Mouse (Mus musculus) lung, postnatal 25 days (tissue): ENCODE results near the gene Aplnr.

ENCODE experiments used
- DNase-seq: peaks from one replicate; pipeline ENCODE4 v3.0.0; 2022; ENCODE audit warnings: low spot score

The Aplnr gene

DNA sequence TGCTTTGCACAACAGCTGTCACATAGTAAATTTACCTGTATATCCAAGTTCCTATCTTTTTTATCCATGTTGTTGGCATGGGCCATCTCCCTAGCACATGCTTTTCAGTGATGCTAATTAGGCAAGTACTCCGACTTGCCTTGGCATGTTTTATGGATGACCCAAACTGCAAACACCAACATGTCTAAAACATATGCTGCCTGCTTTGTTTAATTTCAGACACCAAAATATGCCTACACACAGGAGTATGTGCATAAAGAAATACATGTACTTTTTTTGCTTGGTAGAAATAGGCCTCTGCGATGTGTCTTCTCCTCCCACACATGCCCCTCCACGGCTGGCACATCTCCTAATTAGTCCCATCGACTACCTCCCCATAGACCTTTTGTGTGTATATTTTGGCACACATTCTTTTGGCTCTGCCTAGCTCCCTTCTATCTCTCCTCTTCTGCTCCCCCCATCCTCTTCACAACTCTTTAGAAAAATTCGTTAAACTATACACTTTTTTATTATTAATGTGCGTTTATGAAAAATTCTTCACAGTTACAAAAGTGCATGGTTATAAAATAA, 51.6 kb downstream of the Aplnr start:
- DNase-seq, result no peak
